Mouse (Mus musculus): Measurements from ENCODE around the gene Ak3. TPM values are rescaled to one million over a fixed set of nuclear protein-coding genes. Genes with fewer than 3 reads are reported as not detected.

Gene Ak3
- polyA plus RNA-seq, 1 experiment from 2014 or later = 69.3 TPM

- no peaks in the 10 kb centered on the region for H3K27me3 ChIP-seq (replicated peaks)
- peak overlapping the region; percentile 97 for H3K27ac ChIP-seq (replicated peaks)
- no peaks in the 10 kb centered on the region for H3K9me3 ChIP-seq
- H3K9ac ChIP-seq = peak overlapping the region; percentile 89
- H3K36me3 ChIP-seq = peaks cover 30% of the 10 kb centered on the region
- peaks cover 19% of the 10 kb centered on the region for H3K4me1 ChIP-seq
- under 1% methylated on average over 32 of the region's 41 CpGs for WGBS
- H3K4me3 ChIP-seq = peak overlapping the region; percentile 95
- peak; percentile 44 for ATAC-seq (ENCODE audit: extremely low read depth, insufficient number of reproducible peaks, low FRiP score, low TSS enrichment)
- peak overlapping the region; percentile 84 for H3K4me2 ChIP-seq
Observed at GRCm38 (mm10) chr19:28990590-28991221, 57.1 kb downstream of the Ak3 start.

- WGBS = under 1% methylated on average over 37 of the region's 37 CpGs
- Histone ChIP-seq H3K9me3 (no peaks in the 10 kb centered on the region), H3K9ac (peak within 1 kb of the TSS; percentile 89), H3K27ac (replicated peaks) (peak within 1 kb of the TSS; percentile 97), H3K27me3 (replicated peaks) (no peaks in the 10 kb centered on the region), H3K36me3 (peaks cover 25% of the 10 kb centered on the region), H3K4me1 (peaks cover 19% of the 10 kb centered on the region), H3K4me3 (peak within 1 kb of the TSS; percentile 95), H3K4me2 (peak within 1 kb of the TSS; percentile 84)
- ATAC-seq (ENCODE audit: extremely low read depth, insufficient number of reproducible peaks, low FRiP score, low TSS enrichment) = peak; percentile 98
Observed at GRCm38 (mm10) chr19:28990194-28990589, 57.6 kb downstream of the Ak3 start, which contains the start of gene Cdc37l1. Cdc37l1 (plus strand) TSS chr19:28990352.

GRCm38 (mm10) chr19:28989515-28989914, 58.2 kb downstream of the Ak3 start:
- peak overlapping the region; percentile 84 for H3K4me2 ChIP-seq
- H3K27ac ChIP-seq (replicated peaks) = peak overlapping the region; percentile 97
- H3K9me3 ChIP-seq = no peaks in the 10 kb centered on the region
- H3K4me3 ChIP-seq = peak overlapping the region; percentile 95
- H3K9ac ChIP-seq = peak overlapping the region; percentile 89
- ATAC-seq (ENCODE audit: extremely low read depth, insufficient number of reproducible peaks, low FRiP score, low TSS enrichment) = no peak
- no peaks in the 10 kb centered on the region for H3K27me3 ChIP-seq (replicated peaks)
- WGBS = 47% methylated on average over 8 of the region's 8 CpGs
- peaks cover 19% of the 10 kb centered on the region for H3K4me1 ChIP-seq
- peaks cover 18% of the 10 kb centered on the region for H3K36me3 ChIP-seq

- 72% methylated on average over 7 of the region's 7 CpGs for WGBS
- no peak overlapping the region for H3K4me2 ChIP-seq
- ATAC-seq (ENCODE audit: extremely low read depth, insufficient number of reproducible peaks, low FRiP score, low TSS enrichment) = no peak
Observed at GRCm38 (mm10) chr19:28982617-28983016, 65.1 kb downstream of the Ak3 start.

GRCm38 (mm10) chr19:28974862-28975611, 72.7 kb downstream of the Ak3 start:
- peak overlapping the region; percentile 84 for H3K4me2 ChIP-seq
- H3K36me3 ChIP-seq = no peaks in the 10 kb centered on the region
- 13% methylated on average over 35 of the region's 35 CpGs for WGBS
- peak overlapping the region; percentile 78 for H3K9ac ChIP-seq
- peak overlapping the region; percentile 53 for H3K4me3 ChIP-seq
- no peak for ATAC-seq (ENCODE audit: extremely low read depth, insufficient number of reproducible peaks, low FRiP score, low TSS enrichment)
- no peak overlapping the region for H3K27ac ChIP-seq (replicated peaks)
- peaks cover 11% of the 10 kb centered on the region for H3K27me3 ChIP-seq (replicated peaks)
- H3K9me3 ChIP-seq = no peaks in the 10 kb centered on the region
- H3K4me1 ChIP-seq = peaks cover 2% of the 10 kb centered on the region; the same call in 1 of the 2 replicates

More at GRCm38 (mm10) chr19:28982617-28983016, 65.1 kb downstream of the Ak3 start:
- Histone ChIP-seq H3K9ac (no peak overlapping the region), H3K9me3 (no peaks in the 10 kb centered on the region), H3K36me3 (no peaks in the 10 kb centered on the region), H3K4me3 (no peak overlapping the region), H3K4me1 (no peaks in the 10 kb centered on the region), H3K27me3 (replicated peaks) (0 out of 2 replicates have a peak, but pooled peaks cover 5% of the 10 kb centered on the region), H3K27ac (replicated peaks) (no peak overlapping the region)

Other genes with a start within 250 kb of the Ak3 start
- 1.5 and 1.8 TPM in 2 replicates for gene Slc1a1, start 212.9 kb downstream of the Ak3 start, polyA plus RNA-seq (2015; fragmentation: Nextera tagmentation; extraction: Ambion mirVana)
- gene Plpp6, start 84.0 kb downstream of the Ak3 start, polyA plus RNA-seq (2015; fragmentation: Nextera tagmentation; extraction: Ambion mirVana) = 6.0 and 6.4 TPM in 2 replicates
- gene 4430402I18Rik, start 80.2 kb downstream of the Ak3 start, polyA plus RNA-seq (2015; fragmentation: Nextera tagmentation; extraction: Ambion mirVana) = 5.3 and 6.8 TPM in 2 replicates
- 27.3 and 30.6 TPM in 2 replicates for gene Cdc37l1, start 57.6 kb downstream of the Ak3 start, polyA plus RNA-seq (2015; fragmentation: Nextera tagmentation; extraction: Ambion mirVana)
- 22.0 and 23.5 TPM in 2 replicates for gene Rcl1, start 53.4 kb upstream of the Ak3 start, polyA plus RNA-seq (2015; fragmentation: Nextera tagmentation; extraction: Ambion mirVana)
- 5.3 and 5.5 TPM in 2 replicates for gene Jak2, start 203.9 kb upstream of the Ak3 start, polyA plus RNA-seq (2015; fragmentation: Nextera tagmentation; extraction: Ambion mirVana)

All from heart, embryonic 13.5 days (tissue).